In genomic region chr2:59829718-59830117, GRCm38 (mm10) we compare ENCODE assay signal across 8 mouse cellular contexts. TPM values are rescaled to one million over a fixed set of nuclear protein-coding genes. Genes with fewer than 3 reads are reported as not detected.
DNase-seq lines count a peak whose midpoint lies in the region; ATAC-seq and TF ChIP-seq lines count a peak whose summit lies in the region.

No protein-coding gene starts in this region.

- intact Hi-C loops in heart, postnatal 14 days (cut with DNase I): loop anchor here (5.0 kb wide), 1 partner anchor 378 kb away; the partner anchor contains the start of genes Baz2b and March7

- peaks cover 7% of the 10 kb centered on the region for H3K36me3 ChIP-seq in heart, embryonic 15.5 days
- peaks cover 49% of the 10 kb centered on the region for H3K36me3 ChIP-seq in embryonic facial prominence, embryonic 10.5 days (replicated peaks)
- H3K36me3 ChIP-seq in forebrain, postnatal 0 days (ENCODE audit: insufficient read depth): no peaks in the 10 kb centered on the region
- no peaks in the 10 kb centered on the region for H3K36me3 ChIP-seq in macrophage (ENCODE audit: inconsistent target)

- TF ChIP-seq CTCF in forebrain, postnatal 0 days (IDR thresholded peaks at IDR 0.05; ENCODE audit: low read depth): no peak

- H3K79me2 ChIP-seq in macrophage (ENCODE audit: inconsistent target): no peaks in the 10 kb centered on the region

- peak overlapping the region; percentile 32; the same call in 1 of the 2 replicates for H3K9ac ChIP-seq in heart, embryonic 15.5 days
- 0 out of 2 replicates have a peak overlapping the region, but pooled peaks have one; percentile 18 for H3K9ac ChIP-seq in forebrain, postnatal 0 days

- no peak overlapping the region for H3K4me3 ChIP-seq in heart, embryonic 15.5 days
- H3K4me3 ChIP-seq in embryonic facial prominence, embryonic 10.5 days: no peak overlapping the region
- no peak overlapping the region for H3K4me3 ChIP-seq in forebrain, postnatal 0 days (ENCODE audit: low read depth, low read length)
- H3K4me3 ChIP-seq in macrophage (ENCODE audit: inconsistent target): no peak overlapping the region

- no peaks in the 10 kb centered on the region for H3K27me3 ChIP-seq in heart, embryonic 15.5 days
- no peaks in the 10 kb centered on the region for H3K27me3 ChIP-seq in embryonic facial prominence, embryonic 10.5 days (replicated peaks; ENCODE audit: low read depth, poor library complexity, severe bottlenecking)
- H3K27me3 ChIP-seq in forebrain, postnatal 0 days (ENCODE audit: insufficient read depth, low read length): no peaks in the 10 kb centered on the region

- peak overlapping the region; percentile 46 for H3K4me2 ChIP-seq in heart, embryonic 15.5 days
- no peak overlapping the region for H3K4me2 ChIP-seq in forebrain, postnatal 0 days (ENCODE audit: low read depth)

- H3K27ac ChIP-seq in heart, embryonic 15.5 days: peak overlapping the region; percentile 94
- peak overlapping the region; percentile 81 for H3K27ac ChIP-seq in embryonic facial prominence, embryonic 10.5 days (replicated peaks)
- 0 out of 2 replicates have a peak overlapping the region, but pooled peaks have one; percentile 59 for H3K27ac ChIP-seq in forebrain, postnatal 0 days (ENCODE audit: low read depth, low read length)
- peak overlapping the region; percentile 54 for H3K27ac ChIP-seq in macrophage

- H3K9me3 ChIP-seq in heart, embryonic 15.5 days (replicated peaks): no peaks in the 10 kb centered on the region
- no peaks in the 10 kb centered on the region for H3K9me3 ChIP-seq in embryonic facial prominence, embryonic 10.5 days
- no peaks in the 10 kb centered on the region for H3K9me3 ChIP-seq in forebrain, postnatal 0 days (ENCODE audit: low read length)

- 52% methylated on average over 7 of the region's 7 CpGs for WGBS in heart, embryonic 15.5 days
- 77% methylated on average over 7 of the region's 7 CpGs for WGBS in embryonic facial prominence, embryonic 10.5 days
- 75% methylated on average over 7 of the region's 7 CpGs for WGBS in forebrain, postnatal 0 days
- WGBS in macrophage (ENCODE audit: missing documents): 94% methylated on average over 7 of the region's 7 CpGs

- peaks cover 90% of the 10 kb centered on the region for H3K4me1 ChIP-seq in heart, embryonic 15.5 days (replicated peaks)
- H3K4me1 ChIP-seq in embryonic facial prominence, embryonic 10.5 days: peaks cover 50% of the 10 kb centered on the region
- H3K4me1 ChIP-seq in forebrain, postnatal 0 days (ENCODE audit: insufficient read depth): peaks cover 25% of the 10 kb centered on the region

- ATAC-seq in heart, embryonic 15.5 days (replicated peaks; ENCODE audit: insufficient number of reproducible peaks, insufficient read depth, low FRiP score, low read depth): peak; percentile 5; the same call in 1 of the 2 replicates
- ATAC-seq in forebrain, postnatal 0 days: no peak

- no peak for DNase-seq in heart, postnatal 14 days
- no peak for DNase-seq in embryonic facial prominence, embryonic 10.5 days (ENCODE audit: low spot score)
- DNase-seq in forebrain, postnatal 0 days: no peak
- no peak for DNase-seq in adrenal gland, adult 2 months
- no peak for DNase-seq in right cerebral cortex, adult 18-20 months
- no peak for DNase-seq in layer of hippocampus, postnatal 10 days (ENCODE audit: low spot score in 2 of 2)

RNA-seq across cellular contexts. Expression of gene Wdsub1, which starts 52.7 kb away (rescaled TPM):
- 46.2 TPM in 2 replicates for polyA plus RNA-seq in heart, embryonic 15.5 days (2015; fragmentation: Nextera tagmentation; extraction: Ambion mirVana)
- 10 to 100 TPM; 23.0 to 25.3 TPM for total RNA-seq in heart, postnatal 14 days (2021)
- polyA plus RNA-seq in embryonic facial prominence, embryonic 10.5 days (2016; fragmentation: Nextera tagmentation; extraction: Ambion mirVana): 23.7 and 27.7 TPM in 2 replicates
- total RNA-seq in forebrain, postnatal 0 days (2014; rRNA removed): 18.2 and 21.9 TPM in 2 replicates
- polyA plus RNA-seq in forebrain, postnatal 0 days (2015; fragmentation: Nextera tagmentation; extraction: Ambion mirVana): 8.8 and 14.7 TPM in 2 replicates
- total RNA-seq in macrophage (2018; cell fraction: chromatin; rRNA removed): 10 to 100 TPM; 14.6 to 56.4 (median 27.5) TPM
- 10 to 100 TPM; 12.8 to 24.5 (median 18.9) TPM for total RNA-seq in macrophage (2018; cell fraction: cytosol; rRNA removed)
- 10 to 100 TPM; 14.8 to 48.9 (median 23.0) TPM for total RNA-seq in macrophage (2018; cell fraction: nucleus; rRNA removed)
- 14.7 to 19.6 TPM (median 15.9 TPM) in 3 replicates for polyA plus RNA-seq in macrophage (2018)
- total RNA-seq in adrenal gland, adult 2 months (2021): 10 to 100 TPM; 12.6 to 23.5 TPM
- 76.3 and 87.6 TPM in 2 replicates for polyA plus RNA-seq in adrenal gland, adult 2 months (2012; rRNA removed)
- total RNA-seq in layer of hippocampus, postnatal 10 days (2021): 10 to 100 TPM; 14.0 to 16.0 TPM
